ENCODE assay signal across 8 mouse cellular contexts in the genomic region with DNA sequence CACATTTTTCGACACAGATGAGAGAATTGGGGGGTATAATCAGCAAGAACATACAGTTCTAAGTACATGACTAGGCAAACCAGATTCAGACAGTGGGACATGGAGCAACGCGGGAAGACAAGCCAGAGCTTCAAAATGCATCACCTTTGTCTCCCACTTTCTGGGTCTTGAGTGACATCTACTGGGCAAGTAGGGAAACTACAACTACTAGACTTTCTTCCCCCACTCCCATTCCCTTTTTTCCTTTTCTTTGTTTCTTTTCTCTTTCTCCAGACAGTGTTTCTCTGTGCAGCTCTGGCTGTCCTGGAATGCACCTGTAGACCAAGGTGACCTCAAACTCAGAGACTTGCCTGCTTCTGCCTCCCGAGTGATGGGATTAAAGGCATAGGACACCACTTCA. TPM values are rescaled to one million over a fixed set of nuclear protein-coding genes. Genes with fewer than 3 reads are reported as not detected.
DNase-seq lines count a peak whose midpoint lies in the region; ATAC-seq and TF ChIP-seq lines count a peak whose summit lies in the region.

No protein-coding gene starts in this region.

- H3K9me3 ChIP-seq in forebrain, embryonic 15.5 days: no peaks in the 10 kb centered on the region
- H3K9me3 ChIP-seq in kidney, postnatal 0 days (replicated peaks; ENCODE audit: low read length): no peaks in the 10 kb centered on the region
- H3K9me3 ChIP-seq in megakaryocyte, embryonic 14.5 days: peaks cover 14% of the 10 kb centered on the region
- H3K9me3 ChIP-seq in stomach, embryonic 14.5 days (ENCODE audit: control insufficient read depth, low read depth, low read length): no peaks in the 10 kb centered on the region

- no peaks in the 10 kb centered on the region for H3K27me3 ChIP-seq in forebrain, embryonic 15.5 days
- no peaks in the 10 kb centered on the region for H3K27me3 ChIP-seq in kidney, postnatal 0 days (ENCODE audit: insufficient read depth, low read length)
- H3K27me3 ChIP-seq in megakaryocyte, embryonic 14.5 days (replicated peaks): peaks cover 4% of the 10 kb centered on the region
- H3K27me3 ChIP-seq in stomach, embryonic 14.5 days (ENCODE audit: control insufficient read depth, insufficient read depth, low read length): no peaks in the 10 kb centered on the region

- no peak overlapping the region for H3K4me3 ChIP-seq in forebrain, embryonic 15.5 days
- no peak overlapping the region for H3K4me3 ChIP-seq in kidney, postnatal 0 days (replicated peaks; ENCODE audit: low read depth, low read length)
- H3K4me3 ChIP-seq in megakaryocyte, embryonic 14.5 days (replicated peaks): peak overlapping the region; percentile 50
- H3K4me3 ChIP-seq in stomach, embryonic 14.5 days (ENCODE audit: low read depth, low read length): no peak overlapping the region

- no peaks in the 10 kb centered on the region for H3K36me3 ChIP-seq in forebrain, embryonic 15.5 days
- no peaks in the 10 kb centered on the region for H3K36me3 ChIP-seq in kidney, postnatal 0 days (ENCODE audit: insufficient read depth, low read length)
- no peaks in the 10 kb centered on the region for H3K36me3 ChIP-seq in megakaryocyte, embryonic 14.5 days (replicated peaks; ENCODE audit: low read length)
- H3K36me3 ChIP-seq in stomach, embryonic 14.5 days (ENCODE audit: control insufficient read depth, insufficient read depth, low read length): no peaks in the 10 kb centered on the region

- H3K27ac ChIP-seq in forebrain, embryonic 15.5 days (replicated peaks): no peak overlapping the region
- H3K27ac ChIP-seq in kidney, postnatal 0 days: no peak overlapping the region
- no peak overlapping the region for H3K27ac ChIP-seq in stomach, embryonic 14.5 days (ENCODE audit: low read length)

- peak; percentile 94 for ATAC-seq in forebrain, embryonic 15.5 days (replicated peaks)
- 0 out of 2 replicates have a peak, but pooled peaks have one; percentile 40 for ATAC-seq in kidney, postnatal 0 days (replicated peaks; ENCODE audit: low FRiP score, low read depth)
- ATAC-seq in stomach, embryonic 14.5 days (ENCODE audit: insufficient number of reproducible peaks, insufficient read depth, low FRiP score, low read depth): peak; percentile 42; the same call in 1 of the 2 replicates

- H3K4me1 ChIP-seq in forebrain, embryonic 15.5 days: no peaks in the 10 kb centered on the region
- H3K4me1 ChIP-seq in kidney, postnatal 0 days (replicated peaks; ENCODE audit: insufficient read depth, low read length): no peaks in the 10 kb centered on the region
- peaks cover 17% of the 10 kb centered on the region for H3K4me1 ChIP-seq in megakaryocyte, embryonic 14.5 days
- H3K4me1 ChIP-seq in stomach, embryonic 14.5 days (ENCODE audit: control insufficient read depth, insufficient read depth, low read length): no peaks in the 10 kb centered on the region

- WGBS in forebrain, embryonic 15.5 days: 9% methylated on average over 4 of the region's 4 CpGs
- 6% methylated on average over 4 of the region's 4 CpGs for WGBS in kidney, postnatal 0 days
- 9% methylated on average over 4 of the region's 4 CpGs for WGBS in stomach, embryonic 14.5 days

- H3K9ac ChIP-seq in forebrain, embryonic 15.5 days (replicated peaks): no peak overlapping the region
- no peak overlapping the region for H3K9ac ChIP-seq in kidney, postnatal 0 days (ENCODE audit: low read depth, low read length)
- no peak overlapping the region for H3K9ac ChIP-seq in stomach, embryonic 14.5 days (replicated peaks; ENCODE audit: low read depth, low read length)

- H3K4me2 ChIP-seq in forebrain, embryonic 15.5 days (replicated peaks): no peak overlapping the region
- no peak overlapping the region for H3K4me2 ChIP-seq in kidney, postnatal 0 days (ENCODE audit: low read length)
- H3K4me2 ChIP-seq in stomach, embryonic 14.5 days (replicated peaks; ENCODE audit: low read depth, low read length): no peak overlapping the region

- TF ChIP-seq CTCF in kidney, postnatal 0 days (IDR thresholded peaks at IDR 0.05; ENCODE audit: low read depth): peak; percentile 91

- peak; percentile 7 for DNase-seq in adrenal gland, postnatal 25 days
- no peak for DNase-seq in adrenal gland, adult 18-20 months (ENCODE audit: low spot score in 2 of 2)
- peak; percentile 57 for DNase-seq in A20 (ENCODE audit: low read depth, low spot score)
- peak; percentile 48 for DNase-seq in c-Kit-positive CD71-positive TER-119-negative erythroid progenitor cells, embryonic 14.5 days (ENCODE audit: low read depth)
- DNase-seq in kidney, postnatal 0 days (ENCODE audit: low spot score): peak; percentile 86

RNA-seq across cellular contexts. Expression of gene Plin2, which starts 27.0 kb away (rescaled TPM):
- total RNA-seq in adrenal gland, postnatal 25 days (2021): 318 and 341 TPM in 2 replicates
- 1,000 to 10,000 TPM in 1 of 2 experiments, 100 to 1,000 TPM in 1; 453 to 1,008 TPM for total RNA-seq in adrenal gland, adult 18-20 months (2021)
- polyA plus RNA-seq in forebrain, embryonic 15.5 days (2015; fragmentation: Nextera tagmentation; extraction: Ambion mirVana): 39.9 and 40.7 TPM in 2 replicates
- 64.5 and 68.9 TPM in 2 replicates for polyA plus RNA-seq in kidney, postnatal 0 days (2015; fragmentation: Nextera tagmentation; extraction: Ambion mirVana)
- polyA plus RNA-seq in megakaryocyte, embryonic 14.5 days (2012; ENCODE audit: insufficient read depth, low replicate concordance): 6.3 and 32.6 TPM in 2 replicates
- polyA plus RNA-seq in stomach, embryonic 14.5 days (2014; fragmentation: Nextera tagmentation; extraction: Ambion mirVana): 59.6 and 60.1 TPM in 2 replicates

RNA-seq across cellular contexts. Expression of gene Dennd4c, which starts 51.5 kb away (rescaled TPM):
- 48.2 and 53.0 TPM in 2 replicates for total RNA-seq in adrenal gland, postnatal 25 days (2021)
- 10 to 100 TPM; 52.6 to 53.5 TPM for total RNA-seq in adrenal gland, adult 18-20 months (2021)
- polyA plus RNA-seq in forebrain, embryonic 15.5 days (2015; fragmentation: Nextera tagmentation; extraction: Ambion mirVana): 3.5 and 5.0 TPM in 2 replicates
- 3.9 and 4.0 TPM in 2 replicates for polyA plus RNA-seq in kidney, postnatal 0 days (2015; fragmentation: Nextera tagmentation; extraction: Ambion mirVana)
- polyA plus RNA-seq in megakaryocyte, embryonic 14.5 days (2012; ENCODE audit: insufficient read depth, low replicate concordance): 0.73 and 0.88 TPM in 2 replicates
- polyA plus RNA-seq in stomach, embryonic 14.5 days (2014; fragmentation: Nextera tagmentation; extraction: Ambion mirVana): 12.4 and 18.1 TPM in 2 replicates

Comparison
In these comparisons a context has a peak if more than half of its experiments do, and no peak if none do; other contexts are left out.
1. DNase-seq: peak in adrenal gland, postnatal 25 days (single experiment), A20 (single experiment), c-Kit-positive CD71-positive TER-119-negative erythroid progenitor cells, embryonic 14.5 days (single experiment) and kidney, postnatal 0 days (single experiment); none in adrenal gland, adult 18-20 months (0 of 2).
2. ATAC-seq: peak in every context shown above with its lines; median percentile 94 in forebrain, embryonic 15.5 days; 42 in stomach, embryonic 14.5 days; 40 in kidney, postnatal 0 days.